Mouse (Mus musculus) cerebellum, adult 8-10 months (tissue): ENCODE data around the gene Dbn1.

Experiments
- DNase-seq: peaks from one replicate; pipeline ENCODE4 v3.0.0; 2022

Dbn1 gene

GRCm38 (mm10) chr13:55487578-55488498 is at the start of gene Dbn1:
Gene Dbn1, minus strand, starts transcription at chr13:55488111.
- DNase-seq, result no peak

DNA sequence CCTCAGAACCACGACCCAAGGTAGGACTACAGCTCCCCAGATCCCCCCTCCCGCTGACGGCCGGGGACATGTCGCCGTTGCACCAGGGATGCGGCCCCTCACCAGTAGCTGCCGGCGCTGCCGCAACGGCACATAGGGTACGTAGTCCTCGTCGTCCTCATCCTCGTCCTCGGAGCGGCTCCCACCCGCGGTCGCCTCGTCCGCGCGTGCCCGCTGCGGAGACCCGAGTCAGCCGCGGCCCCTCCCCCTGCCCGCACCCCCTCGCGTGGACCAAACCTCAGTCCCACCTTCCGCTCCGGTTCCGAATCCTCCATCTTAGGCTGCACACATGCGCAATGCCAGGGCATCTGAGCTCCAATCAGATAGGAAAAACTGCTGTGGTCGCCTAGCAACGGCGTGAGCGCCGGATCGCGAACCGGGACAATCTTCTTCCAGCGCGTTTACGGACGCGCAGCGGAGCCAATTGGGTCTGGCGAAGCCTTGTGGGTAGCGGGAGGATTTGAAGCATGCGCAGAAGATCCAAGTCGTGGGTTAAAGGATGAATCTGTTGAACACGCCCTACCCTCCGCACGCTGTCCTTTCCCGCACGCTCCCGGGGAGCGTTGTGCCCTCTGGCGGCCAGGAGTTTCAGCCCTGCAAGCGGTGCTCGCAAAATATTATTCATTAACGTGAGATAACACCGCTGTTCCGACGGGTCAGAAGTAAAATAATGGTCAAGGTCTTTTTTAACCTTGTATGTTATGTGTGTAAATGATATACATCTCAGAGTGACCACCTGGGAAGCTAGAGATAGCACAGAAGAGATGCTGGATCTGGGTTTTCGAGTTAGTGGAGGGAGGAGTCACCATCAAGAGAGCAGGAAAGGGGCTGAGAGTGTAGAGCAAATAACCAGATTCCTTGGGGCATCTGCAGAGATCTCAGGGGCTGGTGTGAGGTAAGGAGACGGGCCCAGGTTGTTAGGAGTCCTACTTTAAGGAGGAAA is 48.6 kb upstream of the Dbn1 start, which contains the start of gene Ddx41:
Gene Ddx41 (minus strand): TSS at position 465 of the 982 bp plus-strand sequence.
- peak; percentile 100 for DNase-seq

GRCm38 (mm10) chr13:55535796-55536193 is 47.9 kb upstream of the Dbn1 start:
- peak; percentile 43 for DNase-seq

- no peak for DNase-seq
Measured at GRCm38 (mm10) chr13:55535191-55535590, 47.3 kb upstream of the Dbn1 start.

DNA sequence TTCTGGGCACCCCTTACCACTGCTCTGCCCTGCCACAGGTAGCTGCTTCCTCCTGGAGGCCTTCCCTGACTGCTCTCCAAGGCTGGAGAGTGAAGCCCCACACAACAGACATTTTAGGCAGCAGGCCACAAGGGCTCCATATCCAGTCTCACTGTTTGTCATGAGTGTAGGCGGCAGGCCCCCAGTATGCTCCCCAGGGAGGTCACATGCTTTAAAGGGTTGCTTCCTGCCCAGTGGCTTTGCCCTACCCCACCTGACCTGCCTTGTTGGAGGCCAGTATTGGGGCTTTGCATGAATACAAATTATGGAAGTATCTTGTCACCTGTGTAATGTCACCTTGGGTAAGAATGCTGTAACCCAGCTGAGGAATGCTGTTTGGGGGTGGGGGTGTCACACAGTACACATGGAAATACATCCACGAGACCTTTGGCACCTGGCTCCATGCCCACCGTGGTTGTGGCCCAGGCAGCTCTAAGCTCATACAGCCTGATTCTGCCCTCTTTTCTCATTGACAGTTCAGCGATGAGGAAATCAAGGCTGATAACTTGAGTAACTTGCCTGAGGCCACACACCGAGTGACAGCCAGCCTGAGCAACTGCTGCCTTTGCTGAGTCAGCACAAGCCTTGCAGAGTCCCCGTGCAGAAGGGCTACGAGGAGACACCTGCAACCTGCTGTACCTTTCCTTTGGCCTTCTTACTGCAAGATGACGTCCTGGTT is 41.4 kb upstream of the Dbn1 start, which contains the start of gene Dok3:
Gene Dok3 (minus strand): TSS at position 99 of the 718 bp plus-strand sequence.
- DNase-seq, result no peak

GRCm38 (mm10) chr13:55527834-55528772 is 40.2 kb upstream of the Dbn1 start:
- no peak for DNase-seq

GRCm38 (mm10) chr13:55527212-55527611 is 39.3 kb upstream of the Dbn1 start:
- no peak for DNase-seq

DNA sequence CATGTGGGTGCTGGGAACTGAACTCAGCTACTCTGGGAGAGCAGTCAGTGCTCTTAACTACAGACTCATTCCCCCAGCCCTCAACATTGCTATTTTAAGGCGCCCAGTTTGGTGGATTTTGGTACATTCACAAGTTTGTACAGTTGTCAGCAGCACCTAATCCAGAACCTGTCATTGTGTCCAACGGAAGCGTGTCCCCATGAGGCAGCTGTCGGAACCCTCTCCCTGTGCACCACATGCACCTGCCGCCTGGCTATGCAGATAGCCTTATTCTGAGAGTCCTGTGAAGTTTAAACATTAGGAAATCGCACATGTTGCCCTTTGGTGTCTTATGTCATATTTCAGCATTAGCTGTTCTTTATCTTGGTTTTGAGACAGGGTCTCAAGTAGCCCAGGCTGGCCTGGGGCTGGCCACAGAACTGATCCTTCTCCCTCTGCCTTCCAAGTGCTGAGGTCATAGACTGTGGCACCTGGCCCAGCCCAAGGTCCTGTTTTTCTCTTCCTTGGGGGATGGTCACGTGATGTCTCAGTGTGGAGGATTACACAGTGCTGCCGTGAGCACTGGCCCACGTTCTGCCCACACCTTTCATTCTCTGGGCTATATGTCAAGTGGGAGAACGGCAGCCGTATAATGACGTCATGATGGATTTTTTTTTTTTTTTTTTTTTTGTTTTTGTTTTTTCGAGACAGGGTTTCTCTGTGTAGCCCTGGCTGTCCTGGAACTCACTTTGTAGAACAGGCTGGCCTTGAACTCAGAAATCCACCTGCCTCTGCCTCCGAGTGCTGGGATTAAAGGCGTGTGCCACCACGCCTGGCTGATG is 38.0 kb upstream of the Dbn1 start:
- no peak for DNase-seq

- DNase-seq, result no peak
Measured at GRCm38 (mm10) chr13:55523951-55524600, 36.2 kb upstream of the Dbn1 start.

- DNase-seq, result no peak
Measured at GRCm38 (mm10) chr13:55523278-55523677, 35.4 kb upstream of the Dbn1 start.

DNA sequence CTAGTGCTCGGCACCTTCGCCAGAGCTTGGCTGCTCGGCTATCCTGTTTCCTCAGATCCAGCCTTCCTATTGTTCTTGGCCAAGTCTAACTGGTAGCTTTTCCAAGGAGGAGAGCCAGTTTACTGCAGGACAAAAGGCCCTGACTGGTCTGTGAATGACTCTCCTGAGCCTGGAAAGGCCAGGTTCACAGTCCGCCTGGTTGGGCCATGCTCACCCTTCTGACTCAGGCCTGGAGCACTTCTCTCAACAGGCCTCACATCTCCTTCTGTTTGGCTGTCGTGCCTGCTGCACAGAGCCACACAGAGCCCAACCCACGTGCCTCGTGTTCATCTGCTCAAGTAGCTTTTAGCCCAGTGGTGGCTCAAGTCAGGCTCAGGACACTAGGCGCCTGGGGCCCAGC is 34.8 kb upstream of the Dbn1 start:
- DNase-seq, result no peak

DNA sequence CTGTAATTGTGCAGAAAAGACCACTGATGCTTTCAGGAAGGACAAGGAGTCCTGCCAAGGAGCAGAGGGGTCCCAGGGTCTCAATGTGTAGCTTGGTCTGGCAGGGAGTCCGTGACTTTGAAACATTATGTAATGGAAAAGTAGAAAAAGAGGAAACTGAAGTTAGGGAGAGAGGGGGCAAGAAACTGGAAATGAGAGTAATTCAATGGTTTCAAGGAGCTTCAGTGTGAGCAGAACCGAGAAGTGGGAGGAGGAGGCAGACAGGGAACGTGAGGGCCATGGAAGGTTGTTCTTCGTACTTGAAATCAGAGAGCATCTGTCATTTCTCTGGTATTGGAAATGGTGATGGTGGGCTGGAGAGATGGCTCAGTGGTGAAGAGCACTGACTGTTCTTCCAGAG is 31.7 kb upstream of the Dbn1 start:
- DNase-seq, result no peak

DNA sequence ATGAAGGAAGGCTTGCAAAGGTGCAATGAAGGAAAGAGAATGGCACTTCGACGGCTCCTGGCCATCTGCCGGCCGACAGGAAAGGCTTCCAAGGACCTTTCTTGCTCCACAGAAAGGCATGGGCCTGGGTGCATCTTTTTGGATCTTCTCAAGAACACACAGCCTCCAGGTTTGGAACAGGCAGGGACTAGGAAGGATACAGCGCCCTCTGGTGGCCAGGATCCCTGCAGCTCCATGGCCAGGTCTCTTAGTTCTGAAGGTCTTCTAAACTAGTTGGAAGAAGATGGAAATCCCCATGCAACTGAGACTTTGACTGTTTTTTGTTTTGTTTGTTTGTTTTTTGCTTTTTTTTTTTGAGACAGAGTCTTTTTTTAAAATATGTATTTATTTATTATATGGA is 29.0 kb upstream of the Dbn1 start:
- peak; percentile 90 for DNase-seq

DNA sequence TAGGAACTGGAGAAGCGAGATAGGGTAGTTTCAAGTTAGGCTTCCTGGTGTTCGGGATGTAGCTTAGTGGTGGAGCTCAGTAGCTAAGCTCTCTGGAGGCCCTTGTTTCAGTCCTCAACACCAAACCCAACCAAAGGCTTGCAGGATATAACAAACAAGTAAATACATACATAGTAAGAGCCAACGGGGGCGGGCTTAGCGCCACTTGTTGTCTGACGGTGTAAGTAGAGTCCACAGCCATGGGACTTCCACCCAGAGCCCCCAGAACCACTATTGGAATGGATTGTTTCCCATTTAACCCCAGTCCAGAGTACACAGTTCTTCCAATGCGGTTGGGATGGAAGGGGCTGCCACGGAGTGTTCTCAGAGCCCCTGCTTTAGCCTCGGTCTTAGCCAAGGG is 25.9 kb upstream of the Dbn1 start:
- no peak for DNase-seq

DNA sequence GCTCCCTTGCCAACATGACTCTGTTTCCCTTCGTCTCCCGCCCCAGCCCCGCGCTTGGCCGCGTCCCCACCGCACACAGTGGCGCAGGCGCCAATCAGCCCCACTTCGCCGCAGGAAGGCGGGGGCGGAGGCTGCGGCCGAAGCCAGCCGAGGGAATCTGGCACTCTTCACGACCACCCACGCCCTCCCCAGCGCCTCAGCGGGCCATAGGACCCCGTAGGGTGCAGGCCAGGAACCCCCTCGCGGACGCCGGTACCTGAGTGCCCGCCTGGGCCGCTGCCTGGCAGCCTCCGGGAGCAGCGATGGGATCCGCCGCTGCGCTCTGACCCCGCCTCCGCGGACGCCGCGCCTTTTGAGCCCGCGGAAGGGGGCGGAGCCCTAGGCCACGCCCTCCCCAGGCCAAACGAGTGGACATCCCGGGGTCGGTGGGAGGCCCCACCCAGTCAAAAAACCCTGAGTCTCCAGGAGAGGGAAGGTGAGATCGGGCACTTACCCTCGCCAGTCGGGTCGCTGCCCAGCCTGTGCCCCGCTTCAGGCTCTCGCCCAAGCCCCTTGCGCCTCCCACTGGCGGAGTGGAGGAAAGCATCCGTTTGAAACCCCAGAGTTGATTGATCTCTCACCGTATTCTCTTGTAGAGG is 25.3 kb upstream of the Dbn1 start, which contains the start of gene Pdlim7:
Gene Pdlim7 (minus strand): TSS at position 566 of the 638 bp plus-strand sequence.
- peak; percentile 93 for DNase-seq

GRCm38 (mm10) chr13:55512379-55513031 is 24.6 kb upstream of the Dbn1 start:
- peak; percentile 47 for DNase-seq

DNA sequence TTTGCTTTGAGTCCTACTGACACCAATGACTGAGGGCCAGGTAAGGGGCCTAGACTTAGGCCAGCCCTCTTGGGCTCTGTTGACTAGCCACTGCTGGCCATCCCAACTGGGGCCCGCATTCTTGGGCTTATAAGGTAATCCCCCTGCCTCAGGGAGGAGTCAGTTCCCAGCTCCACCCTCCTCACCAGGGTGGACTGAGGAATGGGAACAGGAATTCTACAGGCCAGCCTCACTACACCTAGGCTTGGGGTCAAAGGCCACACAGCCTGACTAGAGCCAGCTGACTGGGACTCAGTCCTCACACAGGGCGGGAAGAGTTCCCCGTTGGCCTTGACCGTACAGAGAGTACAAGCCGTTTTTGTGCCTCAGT is 23.6 kb upstream of the Dbn1 start:
- no peak for DNase-seq

- DNase-seq, result no peak
Measured at GRCm38 (mm10) chr13:55510668-55511491, 23.0 kb upstream of the Dbn1 start.
